Mouse (Mus musculus) small intestine, adult 2 months (tissue): ENCODE data around the gene Gpc6.

Experiments
- CTCF ChIP-seq: fragments of 200-500 bp; IDR thresholded peaks from 2 replicates; pipeline ENCODE4 v1.5.1; 2012; ENCODE audit warnings: low read depth, mild to moderate bottlenecking, control low read depth, inconsistent platforms, low read length, moderate library complexity, mixed read lengths; ENCODE audit not compliant: insufficient replicate concordance, insufficient read length; ENCODE audit errors: extremely low read depth
- POLR2A ChIP-seq: fragments of 200-500 bp; IDR thresholded peaks from 2 replicates; pipeline ENCODE4 v1.6.1; 2012; ENCODE audit warnings: low read depth, mild to moderate bottlenecking, control low read depth, inconsistent platforms, low read length, moderate library complexity

GRCm38 (mm10) chr14:117650141-117650540, 725.0 kb downstream of the Gpc6 start:
- TF ChIP-seq CTCF: no peak
- TF ChIP-seq POLR2A: no peak
